10 mouse cellular contexts compared by ENCODE assay signal in genomic region chr1:133267813-133268492, GRCm38 (mm10). TPM values are rescaled to one million over a fixed set of nuclear protein-coding genes. Genes with fewer than 3 reads are reported as not detected.
A peak's percentile ranks its signal among the peaks of the same experiment; 100 is the strongest.
DNase-seq lines count a peak whose midpoint lies in the region; ATAC-seq lines count a peak whose summit lies in the region.
"Had no signal": no experiment of that assay in that cellular context is flagged by ENCODE, and none has a peak within 500 bp of the region (broad histone marks: within the 10 kb centered on the region; RNA-seq: fewer than 3 reads in every experiment).

No protein-coding gene starts in this region.

- H3K4me1 ChIP-seq in liver, embryonic 15.5 days (replicated peaks): peaks cover 39% of the 10 kb centered on the region
- H3K4me1 ChIP-seq: limb, embryonic 12.5 days had no signal

- ATAC-seq in cerebellum, adult (ENCODE audit: insufficient number of reproducible peaks, low FRiP score, low TSS enrichment): peak; percentile 19
- ATAC-seq in liver, embryonic 15.5 days (ENCODE audit: insufficient read depth): peak; percentile 89

- H3K4me3 ChIP-seq in liver, embryonic 15.5 days (replicated peaks): no peak overlapping the region
- H3K4me3 ChIP-seq: limb, embryonic 12.5 days had no signal

- peak overlapping the region; percentile 25; the same call in 1 of the 2 replicates for H3K4me2 ChIP-seq in liver, embryonic 15.5 days
- H3K4me2 ChIP-seq: limb, embryonic 12.5 days had no signal

- H3K27ac ChIP-seq in liver, embryonic 15.5 days (replicated peaks): no peak overlapping the region; the same call in 1 of the 2 replicates
- H3K27ac ChIP-seq: limb, embryonic 12.5 days had no signal

- no peak overlapping the region for H3K9ac ChIP-seq in liver, embryonic 15.5 days
- H3K9ac ChIP-seq: limb, embryonic 12.5 days had no signal

- no peaks in the 10 kb centered on the region for H3K9me3 ChIP-seq in liver, embryonic 15.5 days (replicated peaks)
- H3K9me3 ChIP-seq: limb, embryonic 12.5 days had no signal

- peaks cover 4% of the 10 kb centered on the region; the same call in 1 of the 2 replicates for H3K27me3 ChIP-seq in liver, embryonic 15.5 days

- H3K36me3 ChIP-seq in liver, embryonic 15.5 days (replicated peaks): no peaks in the 10 kb centered on the region
- H3K36me3 ChIP-seq: limb, embryonic 12.5 days had no signal

- no peak for DNase-seq in cerebellum, postnatal 25 days
- peak; percentile 72 for DNase-seq in MN1 (ENCODE audit: low spot score)
- DNase-seq in frontal cortex, postnatal 36 days (ENCODE audit: low spot score in 2 of 2): peak; percentile 40 to 43
- DNase-seq in thymus, postnatal 0 days (ENCODE audit: low spot score): no peak
- DNase-seq in thymus, postnatal 4 days: no peak
- no peak for DNase-seq in testis, postnatal 10 days (ENCODE audit: low spot score)

- whole genome bisulfite sequencing in liver, embryonic 15.5 days (ENCODE audit: insufficient replicate concordance): 30% methylated on average over 10 of the region's 10 CpGs

RNA-seq across cellular contexts. Expression of gene Golt1a, which starts 41.6 kb away (rescaled TPM):
- 8.3 and 10.2 TPM in 2 replicates for polyA plus RNA-seq in liver, embryonic 15.5 days (2015; fragmentation: Nextera tagmentation; extraction: Ambion mirVana)
- not detected in 2 replicates for polyA plus RNA-seq in thymus, postnatal 0 days (2015; fragmentation: Nextera tagmentation; extraction: Ambion mirVana)
- polyA plus RNA-seq: limb, embryonic 12.5 days had no signal

RNA-seq across cellular contexts. Expression of gene Kiss1, which starts 53.7 kb away (rescaled TPM):
- not detected in 2 replicates for polyA plus RNA-seq in liver, embryonic 15.5 days (2015; fragmentation: Nextera tagmentation; extraction: Ambion mirVana)
- polyA plus RNA-seq in thymus, postnatal 0 days (2015; fragmentation: Nextera tagmentation; extraction: Ambion mirVana): 0.39 TPM in 1 of 2 replicates, not detected in the other
- polyA plus RNA-seq: limb, embryonic 12.5 days; stomach, embryonic 14.5 days had no signal

Comparison
In these comparisons a context has a peak if more than half of its experiments do, and no peak if none do; other contexts are left out.
1. DNase-seq: peak in MN1 (single experiment) and frontal cortex, postnatal 36 days (2 of 2); none in cerebellum, postnatal 25 days (0 of 2), thymus, postnatal 0 days (single experiment), thymus, postnatal 4 days (single experiment) and testis, postnatal 10 days (single experiment).